Mouse (Mus musculus) liver, embryonic 11.5 days (tissue): ENCODE data around the gene Nr5a2. TPM values are rescaled to one million over a fixed set of nuclear protein-coding genes. Genes with fewer than 3 reads are reported as not detected.

Source experiments
- ATAC-seq: fragments of 200-750 bp; cut with Nextera tagmentation; replicated peaks from 2 replicates; pipeline ENCODE4 v1.8.0; 2017; ENCODE audit warnings: moderate number of reproducible peaks, mild to moderate bottlenecking, moderate TSS enrichment, moderate library complexity; ENCODE audit not compliant: low FRiP score
- DNase-seq: peaks from one replicate; pipeline ENCODE4 v3.0.0-alpha.2; 2017; ENCODE audit warnings: low spot score
- H3K27ac ChIP-seq: fragments of 300-500 bp; sonication (generic); 2 replicates; pipeline ENCODE4 v1.5.1; 2014; ENCODE audit warnings: mild to moderate bottlenecking, low read depth, low read length, control low read depth
- H3K27me3 ChIP-seq: fragments of 300-500 bp; sonication (generic); replicated peaks from 2 replicates; pipeline ENCODE4 v1.6.1; 2014; ENCODE audit warnings: low read length, mixed read lengths; ENCODE audit not compliant: control insufficient read depth, insufficient read depth
- H3K36me3 ChIP-seq: fragments of 300-500 bp; sonication (generic); 2 replicates; pipeline ENCODE4 v1.6.1; 2014; ENCODE audit warnings: mild to moderate bottlenecking, low read length, moderate library complexity, mixed read lengths; ENCODE audit not compliant: control insufficient read depth, insufficient read depth
- H3K4me1 ChIP-seq: fragments of 300-500 bp; sonication (generic); replicated peaks from 2 replicates; pipeline ENCODE4 v1.6.1; 2014; ENCODE audit warnings: low read length, mixed read lengths; ENCODE audit not compliant: control insufficient read depth, insufficient read depth
- H3K4me2 ChIP-seq: fragments of 300-500 bp; sonication (generic); 2 replicates; pipeline ENCODE4 v1.6.1; 2014; ENCODE audit warnings: mild to moderate bottlenecking, control low read depth, moderate library complexity
- H3K4me3 ChIP-seq: fragments of 300-500 bp; sonication (generic); 2 replicates; pipeline ENCODE4 v1.5.1; 2014; ENCODE audit warnings: low read depth, low read length, control low read depth
- H3K9ac ChIP-seq: fragments of 300-500 bp; sonication (generic); 2 replicates; pipeline ENCODE4 v1.6.1; 2014; ENCODE audit warnings: low read depth, low read length, control low read depth
- H3K9me3 ChIP-seq: fragments of 300-500 bp; sonication (generic); 2 replicates; pipeline ENCODE4 v1.6.1; 2016; ENCODE audit warnings: low read length, inconsistent platforms, mixed read lengths; ENCODE audit not compliant: control insufficient read depth
- WGBS: fragments of 180-500 bp; shearing (Covaris S2); extraction: QIAGEN DNeasy Blood & Tissue Kit; methylation state at CpG from one replicate; pipeline ENCODE4 v1.1.7; 2014; 5-methylcytosine and 5-hydroxymethylcytosine counted together
- polyA plus RNA-seq: library from polyadenylated mRNA; unstranded; fragments of >200 nt; fragmentation: Nextera tagmentation; extraction: Ambion mirVana; gene quantifications from 2 replicates; pipeline ENCODE4 v1.2.1, GENCODE M21; 2014

The Nr5a2 gene
- polyA plus RNA-seq, 1 experiment from 2014 or later, result 5.3 TPM

DNA sequence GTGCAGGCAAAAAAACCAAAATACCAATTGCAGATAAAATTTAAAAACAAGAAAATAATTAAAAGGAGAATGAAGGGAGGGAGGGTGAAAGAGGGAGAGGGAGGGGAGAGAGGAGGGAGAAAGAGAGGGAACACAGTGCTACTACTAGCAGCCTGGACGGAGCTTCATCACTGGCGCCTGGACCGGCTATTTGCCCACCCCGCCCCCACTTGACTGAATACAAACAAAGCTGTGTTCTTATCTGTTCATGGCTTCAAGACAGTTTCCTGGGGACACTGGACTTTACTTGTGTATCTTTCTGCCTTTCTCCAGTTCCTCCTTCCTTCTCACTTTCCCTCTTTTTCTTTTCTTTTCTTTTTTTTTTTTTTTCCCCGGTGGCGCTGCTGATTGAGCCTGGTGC, 73.6 kb downstream of the Nr5a2 start:
- Histone ChIP-seq H3K4me2 (no peak overlapping the region), H3K27me3 (no peaks in the 10 kb centered on the region), H3K4me3 (no peak overlapping the region), H3K27ac (no peak overlapping the region), H3K9me3 (no peaks in the 10 kb centered on the region), H3K4me1 (peaks cover 5% of the 10 kb centered on the region), H3K36me3 (no peaks in the 10 kb centered on the region), H3K9ac (no peak overlapping the region)
- 57% methylated on average over 6 of the region's 6 CpGs for WGBS
- ATAC-seq, result no peak; the same call in 1 of the 2 replicates
- DNase-seq, result peak; percentile 46

DNA sequence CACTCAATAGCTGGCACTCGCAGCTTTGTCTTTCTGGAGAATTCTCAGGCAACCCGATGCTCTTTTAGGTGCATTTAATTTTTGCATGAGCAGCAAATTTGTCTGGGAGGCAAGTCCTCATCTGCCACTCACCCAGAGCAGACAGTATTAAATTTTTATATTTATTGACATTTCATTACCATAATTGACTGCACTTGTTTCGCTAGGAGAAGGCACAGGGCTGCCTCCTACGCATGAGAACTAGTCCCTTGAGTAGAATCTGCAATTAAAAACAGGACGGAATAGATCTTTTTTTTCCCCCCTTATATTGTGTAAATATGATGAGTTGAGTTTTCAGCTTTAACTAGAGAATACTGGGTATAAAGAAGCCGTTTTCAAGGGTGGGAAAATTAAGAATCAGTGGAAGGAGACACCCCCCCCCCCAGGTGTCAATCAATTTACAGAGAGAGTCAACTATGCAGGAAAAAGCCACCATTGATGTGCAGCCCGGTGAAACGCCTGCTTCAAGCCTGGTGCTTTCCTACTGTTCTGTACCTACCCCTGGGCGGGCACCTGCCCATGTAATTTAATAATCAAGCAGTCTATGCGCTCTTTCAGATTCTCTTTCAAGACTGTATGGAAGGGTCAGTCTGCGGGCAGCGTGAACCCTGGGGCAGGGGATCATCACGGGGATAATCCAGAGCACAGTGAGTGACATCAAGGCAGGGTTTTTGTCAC, 76.6 kb downstream of the Nr5a2 start:
- Histone ChIP-seq H3K9ac (no peak overlapping the region), H3K4me3 (no peak overlapping the region), H3K4me2 (no peak overlapping the region), H3K4me1 (peaks cover 5% of the 10 kb centered on the region), H3K9me3 (0 out of 2 replicates have a peak, but pooled peaks cover 3% of the 10 kb centered on the region), H3K36me3 (peaks cover 2% of the 10 kb centered on the region; the same call in 1 of the 2 replicates), H3K27ac (no peak overlapping the region), H3K27me3 (no peaks in the 10 kb centered on the region)
- WGBS, result 88% methylated on average over 13 of the region's 13 CpGs
- no peak for ATAC-seq
- DNase-seq, result no peak

DNA sequence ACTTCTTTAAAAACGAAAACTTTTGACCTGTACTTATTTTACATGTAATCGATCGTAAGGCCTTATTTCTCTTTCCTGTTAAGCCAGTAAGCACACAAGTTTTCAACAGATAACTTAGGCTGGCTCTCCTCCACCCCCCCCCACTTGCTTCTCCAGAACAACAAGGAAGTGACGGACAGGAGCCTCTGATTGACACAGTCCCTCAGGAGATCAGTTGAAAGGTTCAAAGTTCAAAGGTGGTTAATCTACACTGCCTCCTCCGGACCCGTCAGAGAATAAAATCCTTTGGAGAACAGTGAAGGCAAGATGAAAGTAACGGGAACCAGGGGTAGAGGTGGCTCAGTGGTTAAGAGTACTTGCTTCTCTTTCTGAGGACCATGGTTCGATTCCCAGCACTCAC, 80.0 kb downstream of the Nr5a2 start:
- ATAC-seq (no peak), DNase-seq (no peak)
- no peak overlapping the region for H3K9ac ChIP-seq
- no peak overlapping the region for H3K4me3 ChIP-seq
- H3K27me3 ChIP-seq, result no peaks in the 10 kb centered on the region
- peaks cover 2% of the 10 kb centered on the region; the same call in 1 of the 2 replicates for H3K36me3 ChIP-seq
- WGBS, result 73% methylated on average over 8 of the region's 8 CpGs
- H3K4me2 ChIP-seq, result no peak overlapping the region
- H3K9me3 ChIP-seq, result 0 out of 2 replicates have a peak, but pooled peaks cover 3% of the 10 kb centered on the region
- H3K27ac ChIP-seq, result no peak overlapping the region
- no peaks in the 10 kb centered on the region for H3K4me1 ChIP-seq

DNA sequence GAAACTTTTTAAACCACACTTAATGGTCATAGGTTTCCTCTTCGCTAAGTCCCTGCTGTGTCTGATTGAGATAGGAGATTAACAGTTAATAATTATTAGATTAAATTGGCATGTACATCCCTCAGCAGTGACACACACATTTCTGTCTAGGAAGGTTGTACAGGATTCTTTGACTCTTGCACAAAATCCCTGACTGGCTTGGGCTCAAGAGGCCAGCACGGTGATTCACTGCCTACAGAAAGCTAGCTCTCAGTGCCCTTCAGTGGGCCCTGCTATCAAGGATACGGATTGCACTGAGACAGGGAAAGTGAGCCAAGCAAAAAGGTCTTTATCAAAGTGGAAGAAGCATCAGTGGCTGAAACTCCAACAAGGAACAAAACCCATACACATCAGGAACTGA, 85.2 kb downstream of the Nr5a2 start:
- Histone ChIP-seq H3K4me3 (no peak overlapping the region), H3K4me2 (no peak overlapping the region), H3K4me1 (no peaks in the 10 kb centered on the region), H3K27ac (no peak overlapping the region), H3K9me3 (no peaks in the 10 kb centered on the region), H3K36me3 (no peaks in the 10 kb centered on the region), H3K9ac (no peak overlapping the region), H3K27me3 (no peaks in the 10 kb centered on the region)
- ATAC-seq (no peak), DNase-seq (no peak)
- 82% methylated on average over 3 of the region's 3 CpGs for whole genome bisulfite sequencing

DNA sequence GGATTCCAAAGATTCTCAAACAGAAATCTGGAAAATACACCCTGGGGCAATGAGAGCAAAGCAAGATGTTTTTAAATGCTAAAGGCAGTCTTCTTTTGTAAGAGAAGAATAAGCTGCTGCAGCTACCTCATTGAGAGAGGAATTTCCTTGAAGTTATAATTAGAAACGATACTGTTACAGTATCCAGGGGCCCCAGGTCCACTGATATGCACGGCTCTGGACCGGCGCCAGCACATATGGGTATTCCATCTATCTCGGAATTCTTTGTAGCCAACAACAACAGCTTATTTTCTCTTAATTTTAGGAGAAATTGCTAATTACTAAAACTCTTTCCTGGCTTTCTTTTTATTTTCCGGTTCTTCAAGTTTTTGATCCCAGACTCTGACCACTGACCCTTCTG, 91.3 kb downstream of the Nr5a2 start:
- Histone ChIP-seq H3K27ac (no peak overlapping the region), H3K9ac (no peak overlapping the region), H3K4me2 (no peak overlapping the region), H3K9me3 (no peaks in the 10 kb centered on the region), H3K36me3 (no peaks in the 10 kb centered on the region), H3K4me3 (no peak overlapping the region), H3K4me1 (no peaks in the 10 kb centered on the region), H3K27me3 (no peaks in the 10 kb centered on the region)
- WGBS, result 66% methylated on average over 6 of the region's 6 CpGs
- DNase-seq, result no peak
- no peak for ATAC-seq

DNA sequence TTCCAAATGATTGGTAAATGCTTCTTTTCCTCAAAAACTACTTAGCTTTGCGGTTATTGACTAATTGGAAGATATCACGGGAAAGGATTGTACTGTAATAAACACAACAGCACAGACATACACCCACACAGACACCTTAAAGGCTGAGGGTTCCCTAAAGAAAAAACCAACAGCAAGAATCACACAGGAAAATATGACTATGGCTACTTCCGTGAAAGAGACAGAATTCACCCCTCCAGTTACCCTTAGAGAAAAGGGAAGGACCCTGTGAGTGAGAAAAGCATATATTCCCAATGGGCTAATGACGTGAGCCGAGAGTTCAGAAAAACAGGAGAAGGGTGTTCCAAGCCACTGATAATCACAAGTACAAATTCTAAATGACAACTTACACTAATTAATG, 92.0 kb downstream of the Nr5a2 start:
- DNase-seq (no peak), ATAC-seq (no peak)

DNA sequence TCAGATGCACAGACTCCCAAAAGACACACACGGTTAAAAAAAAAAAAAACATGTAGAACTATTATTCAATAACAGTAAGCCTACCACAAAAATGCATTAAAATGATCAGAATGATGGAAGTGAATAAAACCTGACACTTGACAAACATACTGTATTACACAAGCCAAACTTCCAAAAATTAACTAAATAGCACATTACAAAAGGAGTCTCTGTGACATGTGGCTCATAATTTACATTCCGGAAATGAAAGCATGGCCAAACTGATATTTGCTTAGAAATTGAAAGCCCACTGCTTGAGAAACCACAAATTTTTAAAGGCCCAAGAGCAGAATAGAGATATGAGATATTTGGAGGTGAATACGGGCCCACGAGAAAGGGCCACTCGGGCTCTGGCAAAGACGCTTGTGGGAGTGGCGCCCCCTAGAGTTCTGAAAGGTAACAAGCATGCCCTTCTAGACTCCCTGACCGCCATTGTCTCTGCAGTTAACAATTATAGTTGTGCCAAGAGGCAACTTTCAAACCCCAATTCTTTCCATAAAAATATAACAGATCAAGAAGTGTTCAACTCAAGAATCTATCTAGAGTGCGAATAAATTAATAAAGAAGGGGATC, 93.7 kb downstream of the Nr5a2 start:
- Histone ChIP-seq H3K4me3 (no peak overlapping the region), H3K4me1 (no peaks in the 10 kb centered on the region), H3K9ac (no peak overlapping the region), H3K27ac (no peak overlapping the region), H3K4me2 (no peak overlapping the region), H3K36me3 (no peaks in the 10 kb centered on the region), H3K9me3 (no peaks in the 10 kb centered on the region), H3K27me3 (no peaks in the 10 kb centered on the region)
- DNase-seq (no peak), ATAC-seq (no peak)
- 66% methylated on average over 9 of the region's 9 CpGs for WGBS

More for the DNA sequence above, 92.0 kb downstream of the Nr5a2 start:
- Histone ChIP-seq H3K4me1 (no peaks in the 10 kb centered on the region), H3K4me3 (no peak overlapping the region), H3K9me3 (no peaks in the 10 kb centered on the region), H3K36me3 (no peaks in the 10 kb centered on the region), H3K4me2 (no peak overlapping the region), H3K27me3 (no peaks in the 10 kb centered on the region), H3K9ac (no peak overlapping the region), H3K27ac (no peak overlapping the region)
- 78% methylated on average over 5 of the region's 5 CpGs for WGBS

DNA sequence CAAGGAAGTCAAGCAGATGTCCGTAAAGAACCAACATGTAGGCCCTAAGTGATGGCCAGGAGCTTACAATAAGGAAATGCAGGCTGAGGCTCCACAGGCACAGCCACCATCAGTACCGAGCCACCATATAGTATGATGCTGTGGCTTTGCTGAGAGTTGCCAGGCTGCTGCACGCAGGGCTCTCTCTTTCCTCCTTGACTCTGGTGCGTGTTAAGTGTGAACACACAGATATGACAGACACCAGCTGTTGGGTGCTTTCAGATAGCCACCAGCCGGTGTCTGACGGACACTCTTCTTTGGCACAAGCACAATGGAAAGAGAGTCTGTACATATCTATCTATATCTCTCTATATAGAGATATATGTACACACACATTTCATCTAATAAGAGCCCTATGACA, 97.0 kb downstream of the Nr5a2 start:
- Histone ChIP-seq H3K4me2 (no peak overlapping the region), H3K9ac (no peak overlapping the region), H3K4me1 (no peaks in the 10 kb centered on the region), H3K9me3 (no peaks in the 10 kb centered on the region), H3K27ac (no peak overlapping the region), H3K36me3 (no peaks in the 10 kb centered on the region), H3K27me3 (no peaks in the 10 kb centered on the region), H3K4me3 (no peak overlapping the region)
- ATAC-seq (no peak), DNase-seq (no peak)
- 90% methylated on average over 6 of the region's 6 CpGs for WGBS

DNA sequence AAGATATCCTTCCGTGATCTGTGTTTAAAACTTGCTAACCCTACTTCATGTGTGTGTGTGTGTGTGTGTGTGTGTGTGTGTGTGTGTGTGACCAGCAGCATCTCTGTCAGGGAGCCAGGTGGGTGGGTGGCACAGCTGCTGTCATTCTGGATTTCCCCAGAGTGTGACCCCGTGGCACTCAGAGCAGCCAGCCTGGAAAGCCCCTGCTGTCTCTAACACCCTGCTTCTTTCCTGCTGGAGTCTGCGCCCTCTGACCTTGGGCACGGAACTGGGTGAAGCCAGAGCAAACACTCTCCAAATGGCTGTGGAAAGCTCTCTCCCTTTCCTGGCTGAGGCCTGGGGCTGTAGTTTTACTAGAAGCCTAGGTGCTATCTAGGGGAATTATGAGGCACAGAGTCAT, 100.8 kb downstream of the Nr5a2 start:
- DNase-seq (no peak), ATAC-seq (no peak)

More for the DNA sequence above, 100.8 kb downstream of the Nr5a2 start:
- Histone ChIP-seq H3K9ac (no peak overlapping the region), H3K4me3 (no peak overlapping the region), H3K9me3 (no peaks in the 10 kb centered on the region), H3K4me1 (no peaks in the 10 kb centered on the region), H3K4me2 (no peak overlapping the region), H3K36me3 (no peaks in the 10 kb centered on the region), H3K27ac (peak overlapping the region; percentile 30; the same call in 1 of the 2 replicates), H3K27me3 (no peaks in the 10 kb centered on the region)
- WGBS, result 54% methylated on average over 4 of the region's 4 CpGs
